Mouse (Mus musculus): ENCODE measurements around the gene Hspbap1.

Hspbap1 gene

DNA sequence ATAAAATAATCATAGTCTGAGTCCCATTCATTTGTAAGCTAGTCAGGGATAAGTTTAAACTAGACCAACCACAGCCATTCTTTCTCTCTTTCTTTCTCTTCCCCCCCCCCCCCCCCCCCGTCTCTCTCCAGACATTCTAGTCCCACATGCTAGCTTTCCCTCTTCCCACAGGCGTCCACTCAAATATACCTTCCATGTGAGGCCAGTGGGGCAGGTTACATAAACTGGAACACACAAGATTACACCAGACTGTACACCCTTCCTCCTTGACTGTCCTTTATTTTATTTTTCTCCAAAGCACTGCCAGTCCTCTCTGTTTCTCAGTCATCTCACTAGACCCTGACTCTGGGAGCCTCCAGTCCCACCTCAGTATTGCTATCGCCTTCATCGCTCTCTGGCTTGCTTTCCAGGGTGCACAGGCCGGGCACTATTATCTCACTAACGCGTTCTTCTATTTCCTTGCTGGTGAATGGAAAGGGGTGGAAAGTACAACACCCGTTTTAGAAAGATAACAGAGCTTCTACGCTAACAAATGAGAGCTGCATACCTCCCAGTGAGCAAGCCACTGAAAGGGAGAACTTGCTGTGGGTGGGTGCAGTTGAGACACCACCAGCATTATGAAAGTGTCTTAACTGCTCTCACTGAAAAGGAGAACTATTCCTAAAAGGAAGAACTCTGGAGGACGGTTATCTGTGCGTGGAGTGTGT, 6.4 kb upstream of the Hspbap1 start:
- DNase-seq (ENCODE audit: low read depth, low spot score): no peak

DNA sequence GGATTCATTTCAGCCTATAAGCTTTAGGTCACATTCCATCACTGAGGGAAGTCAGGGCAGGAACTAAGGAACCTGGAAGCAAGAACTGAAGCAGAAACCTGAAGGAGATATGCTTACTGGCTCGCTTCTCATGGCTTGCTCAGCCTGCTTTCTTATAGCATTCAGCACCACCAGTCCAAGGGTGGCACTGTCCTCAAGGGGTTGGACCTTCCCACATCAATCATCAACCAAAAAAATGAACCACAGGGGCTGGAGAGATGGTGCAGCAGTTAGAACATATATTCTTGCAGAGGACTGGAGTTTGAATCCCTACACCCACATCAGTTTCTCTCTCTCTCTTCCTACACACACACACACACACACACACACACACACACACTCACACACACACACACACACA, 5.2 kb upstream of the Hspbap1 start:
- DNase-seq (ENCODE audit: low read depth, low spot score): no peak

DNA sequence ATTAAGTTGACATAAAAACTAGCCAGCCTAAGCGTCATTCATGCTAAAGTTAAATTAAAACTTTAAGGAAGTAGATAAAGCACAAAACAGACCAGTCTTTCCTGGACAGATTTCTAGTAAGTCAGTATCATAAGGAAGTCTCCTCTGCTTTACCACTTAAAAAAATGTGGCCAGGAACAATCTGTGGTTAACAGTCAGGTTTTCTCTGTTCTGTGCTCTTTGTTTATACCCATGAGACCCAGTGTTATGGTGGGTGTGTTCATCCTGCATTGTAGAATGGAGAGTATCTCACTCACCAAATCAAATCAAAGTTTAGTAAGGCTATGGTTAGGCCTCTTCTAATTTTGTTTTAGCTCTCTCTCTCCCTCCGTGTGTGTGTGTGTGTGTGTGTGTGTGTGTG, 4.7 kb upstream of the Hspbap1 start:
- DNase-seq (ENCODE audit: low read depth, low spot score): no peak

DNA sequence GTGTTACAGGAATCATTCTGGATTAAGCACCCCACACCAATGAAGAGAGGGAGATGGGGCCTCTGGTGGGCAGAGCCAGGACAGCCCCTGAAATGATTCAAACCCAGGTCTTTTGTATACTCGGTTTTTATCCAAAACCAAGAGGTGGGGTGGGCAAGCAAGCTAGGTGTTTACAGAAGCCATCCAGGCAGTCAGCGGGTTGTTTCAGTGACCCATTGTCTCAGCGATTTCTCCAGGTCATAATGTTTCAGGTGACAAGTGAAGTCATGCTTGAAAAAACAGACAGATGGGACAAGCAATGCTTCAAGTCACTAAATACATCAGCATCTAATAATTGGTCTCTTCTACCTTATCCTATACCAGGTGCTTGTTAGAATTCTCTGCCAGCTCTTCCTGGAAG, 3.8 kb upstream of the Hspbap1 start:
- no peak for DNase-seq (ENCODE audit: low read depth, low spot score)

DNA sequence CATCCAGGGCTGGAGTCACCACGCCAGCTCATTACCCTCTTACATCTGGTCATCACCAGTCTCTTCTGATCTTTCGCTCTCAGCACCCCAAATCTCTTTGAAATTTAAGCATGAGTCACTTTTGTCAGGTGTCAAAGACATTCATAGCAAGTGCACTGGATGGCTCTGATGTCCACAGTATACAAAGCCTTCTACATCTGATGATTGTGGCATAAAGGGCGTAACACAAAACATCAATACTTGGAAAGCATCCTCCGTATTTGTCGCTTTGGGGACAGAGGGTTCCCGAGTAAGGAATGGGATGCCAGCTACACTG, 1.7 kb upstream of the Hspbap1 start:
- DNase-seq (ENCODE audit: low read depth, low spot score): no peak

DNA sequence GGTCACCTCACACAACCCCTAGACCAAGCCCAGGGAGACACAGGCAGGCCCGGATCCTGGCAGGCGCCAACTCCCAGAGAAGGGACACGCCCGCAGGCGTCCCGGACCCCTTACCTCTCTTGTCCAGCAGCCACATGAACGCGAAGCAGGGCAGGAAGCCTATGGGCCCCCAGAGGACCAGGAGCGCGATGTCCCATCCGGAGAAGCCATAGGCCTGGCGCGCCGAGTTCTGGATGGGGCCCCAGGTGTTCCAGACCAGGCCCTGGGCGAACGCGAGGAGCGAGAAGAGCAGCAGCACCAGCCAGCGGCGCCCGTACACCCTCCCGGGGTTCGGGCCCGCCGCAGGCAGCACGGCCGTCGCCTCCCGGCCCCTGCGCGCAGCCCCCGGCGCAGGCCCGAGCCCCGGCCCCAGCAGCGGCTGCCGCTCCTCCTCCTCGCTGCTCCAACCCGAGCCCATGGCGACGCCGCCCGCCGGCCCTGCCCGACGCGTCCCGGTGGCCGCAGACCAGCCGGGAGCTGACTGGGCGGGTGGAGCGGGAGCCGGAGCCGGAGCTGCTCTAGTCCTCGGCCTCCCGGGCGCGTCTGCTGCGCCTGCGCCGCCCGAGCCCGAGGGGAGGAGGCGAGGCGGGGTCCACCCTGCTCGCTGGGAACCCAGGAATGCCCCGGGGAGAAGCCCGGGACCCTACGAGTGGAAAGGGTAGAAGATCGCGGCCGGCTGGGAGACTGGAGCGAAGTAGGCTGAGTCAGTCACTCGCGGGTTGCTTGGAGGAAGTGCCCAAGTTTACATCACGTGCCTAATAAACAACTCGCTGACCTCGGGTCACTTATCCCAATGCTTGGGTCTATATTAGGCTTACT, 1.2 kb upstream of the Hspbap1 start, which contains the start of gene Dirc2:
Gene Dirc2, minus strand, starts transcription at position 572 of the 858 bp plus-strand sequence.
- peak; percentile 29 for DNase-seq (ENCODE audit: low read depth, low spot score)

DNA sequence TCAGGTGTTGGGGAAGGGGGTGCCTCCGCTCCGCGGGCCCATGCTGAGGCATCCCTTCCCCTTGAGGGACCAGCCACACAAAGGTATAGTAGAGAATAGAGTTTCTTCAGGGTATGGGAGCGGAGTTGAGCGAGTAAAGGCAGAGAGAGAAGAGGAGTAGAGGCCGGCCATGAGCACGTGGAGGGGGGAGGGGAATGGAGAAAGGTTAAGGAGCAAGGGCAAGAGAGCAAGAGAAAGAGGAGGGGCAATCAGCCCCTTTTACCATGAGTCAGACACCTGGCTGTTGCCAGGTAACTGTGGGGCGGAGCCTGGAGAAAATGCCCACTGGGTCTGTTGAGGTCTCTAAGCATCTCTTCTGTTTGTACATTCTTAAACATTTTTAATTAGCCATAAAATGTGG, 966 bp downstream of the Hspbap1 start:
- DNase-seq (ENCODE audit: low read depth, low spot score): no peak

DNA sequence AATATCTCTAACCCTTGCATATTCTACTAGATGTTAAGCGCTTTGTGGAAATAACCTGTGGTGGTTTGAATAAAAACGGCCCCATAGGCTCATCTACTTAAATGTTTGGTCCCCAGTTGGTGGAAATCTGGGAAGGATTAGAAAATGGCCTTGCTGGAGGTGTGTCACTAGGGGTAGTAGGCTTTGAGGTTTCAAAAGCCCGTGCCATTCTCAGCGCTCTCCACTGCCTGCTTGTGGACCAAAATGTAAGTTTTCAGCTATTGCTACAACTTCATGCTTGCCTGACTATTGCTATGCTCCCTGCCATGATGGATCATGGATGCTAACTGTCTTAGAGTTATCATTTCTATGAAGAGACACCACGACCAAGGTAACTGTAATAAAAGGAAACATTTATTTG, 1.4 kb downstream of the Hspbap1 start:
- DNase-seq (ENCODE audit: low read depth, low spot score): no peak

DNA sequence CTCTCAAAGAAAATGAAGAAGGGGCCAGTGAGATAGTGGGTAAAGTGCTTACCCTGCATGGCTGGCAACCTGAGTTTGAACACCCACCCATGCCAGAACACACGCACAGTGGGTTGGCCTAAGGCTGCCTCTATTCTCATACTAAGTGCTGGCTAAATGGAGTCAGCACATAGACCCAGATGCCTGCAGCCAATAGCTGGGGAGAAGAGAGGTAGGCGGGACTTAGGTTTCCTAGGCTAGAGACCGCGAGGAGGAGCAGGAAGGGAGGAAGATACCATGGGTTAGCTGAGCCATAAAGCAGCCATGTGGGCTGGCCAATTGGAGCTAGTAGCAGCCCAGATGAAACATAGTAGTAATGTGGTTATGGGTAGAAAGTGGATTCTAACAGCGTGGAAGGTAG, 2.4 kb downstream of the Hspbap1 start:
- no peak for DNase-seq (ENCODE audit: low read depth, low spot score)

DNA sequence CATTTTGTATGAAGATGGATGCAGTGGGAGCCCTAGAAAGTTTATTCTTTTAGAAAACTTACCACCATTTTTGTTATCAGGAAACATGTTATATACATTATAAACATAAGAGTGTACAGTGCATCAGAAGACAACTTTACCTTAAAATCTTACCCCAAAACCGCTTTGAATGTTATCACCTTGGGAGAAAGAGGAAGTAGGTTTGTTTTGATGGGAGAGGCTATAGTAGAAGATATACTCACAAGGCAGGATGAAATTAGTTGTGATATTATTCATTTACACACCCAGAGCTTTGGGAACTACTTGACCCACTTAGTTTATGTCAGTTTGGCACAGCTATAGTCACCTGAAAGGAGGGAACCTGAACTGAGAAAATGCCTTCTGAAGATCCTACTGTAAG, 5.7 kb downstream of the Hspbap1 start:
- no peak for DNase-seq (ENCODE audit: low read depth, low spot score)

DNA sequence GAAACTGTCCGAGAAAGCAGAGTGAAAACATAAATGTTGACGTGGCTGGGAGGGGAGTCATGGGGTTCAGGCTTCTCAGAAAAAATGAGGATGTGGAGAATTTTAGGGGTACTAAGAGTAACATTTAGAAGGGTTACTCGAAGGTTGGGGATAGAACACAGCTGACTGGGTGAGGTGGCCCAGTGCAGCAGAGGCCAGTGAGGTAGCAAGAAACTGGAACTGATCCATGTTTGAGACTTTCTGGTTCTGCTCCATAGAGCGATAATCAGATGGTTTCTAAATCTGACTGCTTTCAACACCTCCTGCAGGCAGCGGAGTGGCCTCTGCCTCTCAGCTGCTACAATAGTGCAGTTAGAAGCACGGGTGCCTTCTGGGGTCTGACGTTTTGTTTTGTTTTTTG, 6.6 kb downstream of the Hspbap1 start:
- DNase-seq (ENCODE audit: low read depth, low spot score): no peak

DNA sequence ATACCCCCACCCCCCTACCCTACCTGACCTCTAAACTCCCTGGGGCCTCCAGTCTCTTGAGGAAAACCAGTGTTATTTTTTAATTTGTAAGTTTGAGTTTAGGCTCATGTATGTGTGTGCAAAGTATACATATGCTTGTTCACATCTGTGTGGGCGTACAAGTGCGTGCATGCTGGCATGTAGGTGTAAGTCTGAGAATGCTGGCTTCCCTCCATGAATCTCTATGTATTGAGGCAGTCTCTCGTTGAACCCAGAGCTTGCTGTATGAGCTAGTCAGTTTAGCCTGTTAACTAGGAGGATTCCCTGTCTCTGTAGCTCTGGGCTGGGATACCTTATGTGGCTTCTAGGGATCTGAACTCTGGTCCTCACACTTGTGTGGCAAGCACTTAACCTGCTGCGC, 7.6 kb downstream of the Hspbap1 start:
- DNase-seq (ENCODE audit: low read depth, low spot score): no peak

DNA sequence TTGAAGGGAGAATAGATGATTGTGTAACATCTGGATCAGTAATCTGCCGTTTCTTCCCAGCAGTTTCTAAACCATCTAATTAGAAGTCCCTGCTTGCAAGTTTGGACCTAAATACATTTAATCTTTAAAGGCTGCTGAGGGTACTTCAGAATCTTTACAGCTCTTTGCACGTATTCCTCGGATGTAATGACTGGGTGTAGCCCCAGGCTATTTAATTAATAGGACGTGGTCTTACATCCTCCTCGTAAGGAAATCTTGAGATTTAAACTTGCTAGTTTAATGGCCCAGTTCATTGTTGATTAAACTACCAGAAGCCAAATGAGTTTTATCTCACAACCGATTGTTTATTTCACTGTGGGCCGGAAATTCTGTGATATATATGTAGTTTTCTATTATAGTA, 9.5 kb downstream of the Hspbap1 start:
- DNase-seq (ENCODE audit: low read depth, low spot score): no peak

DNA sequence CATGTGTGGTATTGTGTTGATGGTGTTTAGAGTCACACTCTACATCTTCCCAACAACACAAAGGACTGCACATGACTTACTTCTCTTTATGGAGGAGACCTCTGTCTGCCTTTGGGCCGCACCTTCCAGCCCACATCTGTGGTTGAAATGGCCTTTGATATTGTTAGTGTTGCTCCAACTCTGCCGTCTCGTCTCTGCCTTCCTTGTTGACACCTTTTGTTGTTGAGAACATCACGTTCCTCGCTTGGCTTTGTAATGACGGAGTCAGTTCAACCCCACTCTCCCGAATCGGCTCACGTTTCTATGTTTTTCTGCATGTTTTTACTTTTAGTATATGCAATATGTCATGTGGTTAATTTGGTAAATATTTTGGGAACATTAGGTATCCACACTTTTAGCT, 10.9 kb downstream of the Hspbap1 start:
- no peak for DNase-seq (ENCODE audit: low read depth, low spot score)

DNA sequence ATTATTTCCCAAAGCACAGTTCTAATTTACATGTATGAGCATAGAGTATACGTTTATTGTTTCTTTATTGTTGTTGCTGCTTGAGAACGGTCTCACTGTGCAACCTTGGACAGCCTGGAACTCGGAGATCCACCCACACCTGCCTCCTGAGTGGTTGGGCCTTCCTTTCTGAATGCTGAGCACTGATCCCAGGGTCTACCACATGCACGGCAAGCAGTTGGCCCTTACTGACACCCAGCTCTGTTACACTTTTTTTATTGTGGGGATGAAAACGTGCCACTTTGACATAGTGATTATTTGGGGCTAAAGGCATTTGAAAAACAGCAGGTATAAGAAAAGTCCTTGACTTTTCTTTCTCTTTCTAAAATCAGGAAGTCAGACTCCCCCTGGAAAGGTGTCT, 11.5 kb downstream of the Hspbap1 start:
- no peak for DNase-seq (ENCODE audit: low read depth, low spot score)

DNA sequence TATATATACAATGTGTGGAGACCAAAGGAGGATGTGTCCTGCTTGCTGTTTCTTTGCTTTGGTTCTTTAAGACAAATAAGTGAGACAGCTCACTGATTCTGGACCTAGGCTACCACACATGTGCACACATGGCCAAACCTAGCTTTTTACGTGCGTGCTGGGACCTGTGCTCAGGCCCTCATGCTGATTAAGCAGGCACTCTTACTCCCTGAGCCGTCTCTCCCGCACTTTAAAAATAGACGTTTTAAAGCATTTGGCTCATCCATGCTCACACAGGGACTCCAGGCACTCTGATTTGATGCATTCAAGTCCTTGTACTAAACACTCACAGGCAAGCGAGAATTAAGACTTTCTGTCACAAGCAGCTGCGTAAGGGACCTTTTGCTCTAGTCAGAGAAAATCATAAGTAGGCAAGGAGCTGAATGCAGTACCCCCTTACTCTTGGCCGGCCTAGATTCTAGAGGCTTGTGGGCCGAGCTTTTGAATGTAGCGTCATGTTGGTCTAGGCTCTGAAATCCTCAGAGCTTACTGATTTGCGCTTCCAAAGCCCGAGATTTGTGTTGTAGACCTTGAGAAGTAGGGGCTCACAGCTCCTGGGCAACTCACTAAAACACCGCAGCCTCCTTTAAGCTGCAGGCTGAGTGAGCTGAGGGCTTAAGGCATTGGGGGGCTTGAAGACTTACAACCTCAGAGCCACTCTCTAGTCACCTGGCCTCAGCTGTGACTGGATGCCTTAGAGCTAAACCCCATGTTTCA, 12.5 kb downstream of the Hspbap1 start:
- DNase-seq (ENCODE audit: low read depth, low spot score): no peak

DNA sequence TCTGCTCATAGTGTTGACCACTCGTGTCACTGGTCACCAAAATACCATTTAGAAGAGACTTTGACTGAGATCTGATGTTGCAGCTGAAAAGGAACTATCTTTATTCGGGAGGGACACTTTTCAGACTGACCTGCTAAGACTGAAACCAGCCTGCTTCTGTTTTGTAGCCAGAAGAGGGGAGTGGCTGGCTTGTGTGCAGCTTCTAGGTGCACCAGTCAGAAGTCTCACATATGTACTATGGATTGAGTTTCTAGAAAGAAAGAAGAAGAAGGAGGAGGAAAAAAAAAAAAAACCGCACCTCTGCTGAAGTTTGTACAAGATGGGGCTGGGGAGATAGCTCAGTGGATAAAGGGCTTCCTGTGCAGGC, 13.0 kb downstream of the Hspbap1 start:
- no peak for DNase-seq (ENCODE audit: low read depth, low spot score)

DNA sequence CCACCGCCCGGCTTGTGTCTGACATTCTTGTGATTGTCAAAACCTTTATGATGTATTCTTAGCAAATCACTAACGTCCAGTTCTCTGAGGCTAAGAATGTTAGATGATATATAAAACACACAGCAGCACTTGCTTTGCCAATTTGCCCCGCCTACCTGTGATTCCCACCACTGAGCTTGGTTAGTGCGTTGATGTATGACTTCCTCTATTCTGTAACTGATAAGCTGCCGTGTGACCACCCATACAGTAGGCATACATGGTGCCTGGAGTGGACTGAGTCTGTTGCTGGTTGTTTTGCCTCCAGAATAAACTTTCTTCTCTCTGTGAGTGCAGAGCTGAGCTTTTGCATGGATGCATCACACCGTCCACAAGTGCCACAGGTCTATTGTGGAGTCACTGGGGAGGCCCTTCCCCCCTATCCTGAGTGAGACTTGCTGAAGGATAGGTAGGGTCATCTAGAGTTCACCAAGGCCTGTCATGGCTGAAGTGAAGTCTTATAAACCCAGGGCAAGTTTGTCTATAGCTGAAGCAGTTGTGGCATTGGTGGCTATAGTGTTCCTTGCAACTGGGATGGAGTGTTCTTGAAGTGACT, 14.1 kb downstream of the Hspbap1 start:
- DNase-seq (ENCODE audit: low read depth, low spot score): no peak

DNA sequence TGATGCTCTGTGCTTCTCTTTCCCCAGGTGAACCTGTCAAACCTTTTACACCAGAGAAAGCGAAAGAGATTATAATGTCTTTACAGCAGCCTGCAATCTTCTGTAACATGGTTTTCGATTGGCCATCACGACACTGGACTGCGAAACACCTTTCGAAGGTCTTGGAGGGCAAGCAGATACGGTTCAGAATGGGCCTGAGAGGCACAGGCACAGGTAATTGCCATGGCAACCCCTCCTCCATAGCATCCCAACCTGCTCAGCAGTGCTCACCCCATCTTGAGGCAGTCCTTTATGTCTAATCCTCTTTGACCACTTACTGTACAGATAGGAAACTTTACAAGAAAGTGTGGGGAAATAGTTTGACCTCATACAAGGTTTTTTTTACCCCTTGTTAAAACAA, 17.0 kb downstream of the Hspbap1 start:
- DNase-seq (ENCODE audit: low read depth, low spot score): no peak

DNA sequence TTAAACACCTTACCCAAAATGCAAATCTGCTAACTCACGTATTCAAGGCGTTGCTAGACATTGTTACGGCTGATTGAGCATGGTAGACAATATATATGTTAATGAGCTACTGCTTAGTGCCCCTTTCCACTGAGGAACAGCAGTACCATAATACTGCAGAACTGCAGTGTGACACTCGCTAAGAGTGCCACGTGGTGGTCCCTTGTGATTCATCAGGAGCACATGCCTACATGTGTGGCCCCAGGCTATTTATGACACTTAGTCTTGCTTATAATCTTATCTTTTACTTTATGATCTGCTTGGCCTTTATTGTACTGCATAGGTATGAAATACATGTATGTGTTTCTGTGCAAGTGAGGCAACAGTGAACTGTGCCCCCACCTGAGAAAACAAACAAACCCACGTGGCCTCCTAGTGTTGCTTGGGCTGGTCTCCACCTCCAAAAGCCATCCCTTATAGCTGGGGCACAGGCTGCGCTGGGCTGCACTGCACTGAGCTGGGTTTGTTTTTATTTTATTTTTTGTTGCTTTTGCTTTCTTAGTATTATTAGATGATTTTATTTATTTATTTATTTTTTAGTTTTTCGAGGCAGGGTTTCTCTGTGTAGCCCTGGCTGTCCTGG, 17.5 kb downstream of the Hspbap1 start:
- DNase-seq (ENCODE audit: low read depth, low spot score): no peak

DNA sequence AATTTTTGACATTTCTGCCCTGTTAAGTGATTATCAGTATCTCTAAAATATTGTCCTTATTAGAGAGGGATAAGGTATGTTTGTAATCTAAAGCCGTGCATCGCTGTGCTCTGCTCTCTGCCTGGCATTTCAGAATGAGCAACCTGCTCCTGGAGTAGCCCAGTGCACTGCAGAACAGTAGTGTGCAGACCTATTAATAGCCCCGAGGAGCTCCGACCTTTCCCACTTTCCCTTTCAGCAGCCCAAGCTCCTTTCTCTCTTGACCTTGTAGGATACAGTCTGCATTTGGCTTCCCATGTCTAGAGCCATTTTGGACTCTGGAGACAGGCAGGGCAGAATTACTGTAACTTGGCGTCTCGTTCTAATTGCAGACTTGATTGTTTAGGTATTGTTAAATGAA, 18.2 kb downstream of the Hspbap1 start:
- no peak for DNase-seq (ENCODE audit: low read depth, low spot score)

DNA sequence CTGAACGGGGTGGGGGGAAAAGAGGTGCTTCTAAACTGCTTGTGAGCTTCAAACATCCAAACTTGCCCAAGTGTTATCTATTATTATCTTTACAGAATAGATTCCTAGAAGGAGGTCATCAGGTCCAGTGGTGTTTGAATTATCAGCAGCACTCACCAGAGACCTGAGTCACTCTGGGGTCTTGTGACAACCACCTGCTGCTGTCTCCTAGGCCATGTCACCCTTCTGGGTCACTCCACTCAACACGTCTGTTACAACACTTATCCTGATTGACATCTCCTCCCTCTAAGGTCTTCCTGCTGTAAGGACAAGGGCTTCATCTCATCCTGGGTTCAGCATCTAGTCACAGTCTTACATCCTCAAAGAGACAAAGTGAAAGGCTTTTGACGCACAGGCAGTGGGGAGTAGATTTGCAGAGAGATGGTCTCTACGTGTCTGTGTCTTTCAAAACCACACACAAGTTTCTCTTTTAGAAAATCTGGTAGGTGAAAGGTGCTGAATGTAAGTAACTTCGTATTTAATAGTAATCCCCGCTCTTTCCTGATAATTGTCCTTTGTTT, 21.9 kb downstream of the Hspbap1 start:
- no peak for DNase-seq (ENCODE audit: low read depth, low spot score)

All from retina, adult 2 months (tissue).